16 mouse cellular contexts compared by ENCODE assay signal in genomic region chr6:139307651-139308050, GRCm38 (mm10).
A peak's percentile ranks its signal among the peaks of the same experiment; 100 is the strongest.
DNase-seq lines count a peak whose midpoint lies in the region; ATAC-seq lines count a peak whose summit lies in the region.
"Had no signal": no experiment of that assay in that cellular context is flagged by ENCODE, and none has a peak within 500 bp of the region (broad histone marks: within the 10 kb centered on the region; RNA-seq: fewer than 3 reads in every experiment).

No protein-coding gene starts in this region.

- no peak overlapping the region for H3K9ac ChIP-seq in limb, embryonic 11.5 days (ENCODE audit: low read length)
- no peak overlapping the region for H3K9ac ChIP-seq in embryonic facial prominence, embryonic 14.5 days (ENCODE audit: low read depth, low read length)
- no peak overlapping the region for H3K9ac ChIP-seq in hindbrain, embryonic 11.5 days (ENCODE audit: low read depth, low read length)
- no peak overlapping the region for H3K9ac ChIP-seq in midbrain, embryonic 14.5 days (replicated peaks; ENCODE audit: low read length)
- H3K9ac ChIP-seq: kidney, embryonic 15.5 days; limb, embryonic 13.5 days had no signal

- no peaks in the 10 kb centered on the region for H3K4me1 ChIP-seq in limb, embryonic 11.5 days (ENCODE audit: control insufficient read depth, insufficient read depth, low read length)
- H3K4me1 ChIP-seq in limb, embryonic 10.5 days: no peaks in the 10 kb centered on the region
- no peaks in the 10 kb centered on the region for H3K4me1 ChIP-seq in embryonic facial prominence, embryonic 14.5 days (ENCODE audit: control insufficient read depth, insufficient read depth, low read length)
- no peaks in the 10 kb centered on the region for H3K4me1 ChIP-seq in hindbrain, embryonic 11.5 days (replicated peaks; ENCODE audit: control insufficient read depth, insufficient read depth, low read length)
- H3K4me1 ChIP-seq in midbrain, embryonic 14.5 days (ENCODE audit: control insufficient read depth, insufficient read depth, low read length): no peaks in the 10 kb centered on the region
- H3K4me1 ChIP-seq: kidney, embryonic 15.5 days; limb, embryonic 13.5 days had no signal

- H3K4me3 ChIP-seq in limb, embryonic 11.5 days (ENCODE audit: low read depth, low read length): no peak overlapping the region
- no peak overlapping the region for H3K4me3 ChIP-seq in limb, embryonic 10.5 days
- H3K4me3 ChIP-seq in embryonic facial prominence, embryonic 14.5 days (ENCODE audit: low read depth, low read length): no peak overlapping the region
- no peak overlapping the region for H3K4me3 ChIP-seq in hindbrain, embryonic 11.5 days (ENCODE audit: low read depth, low read length)
- H3K4me3 ChIP-seq in midbrain, embryonic 14.5 days (replicated peaks; ENCODE audit: low read depth, low read length): no peak overlapping the region
- H3K4me3 ChIP-seq: erythroblast, embryonic 14.5 days; kidney, embryonic 15.5 days; limb, embryonic 13.5 days had no signal

- no peaks in the 10 kb centered on the region for H3K9me3 ChIP-seq in limb, embryonic 11.5 days (ENCODE audit: control insufficient read depth, low read length)
- H3K9me3 ChIP-seq in limb, embryonic 10.5 days (replicated peaks): no peaks in the 10 kb centered on the region
- no peaks in the 10 kb centered on the region for H3K9me3 ChIP-seq in embryonic facial prominence, embryonic 14.5 days (ENCODE audit: control insufficient read depth, low read length)
- H3K9me3 ChIP-seq in hindbrain, embryonic 11.5 days (ENCODE audit: control insufficient read depth, low read length): no peaks in the 10 kb centered on the region
- H3K9me3 ChIP-seq in midbrain, embryonic 14.5 days (ENCODE audit: control insufficient read depth, low read length): no peaks in the 10 kb centered on the region
- H3K9me3 ChIP-seq: kidney, embryonic 15.5 days; limb, embryonic 13.5 days had no signal

- H3K36me3 ChIP-seq in limb, embryonic 11.5 days (ENCODE audit: control insufficient read depth, insufficient read depth, low read length): no peaks in the 10 kb centered on the region
- H3K36me3 ChIP-seq in limb, embryonic 10.5 days: no peaks in the 10 kb centered on the region
- H3K36me3 ChIP-seq in embryonic facial prominence, embryonic 14.5 days (ENCODE audit: control insufficient read depth, insufficient read depth, low read length): no peaks in the 10 kb centered on the region
- no peaks in the 10 kb centered on the region for H3K36me3 ChIP-seq in hindbrain, embryonic 11.5 days (ENCODE audit: control insufficient read depth, insufficient read depth, low read length)
- no peaks in the 10 kb centered on the region for H3K36me3 ChIP-seq in midbrain, embryonic 14.5 days (ENCODE audit: control insufficient read depth, insufficient read depth, low read length)
- H3K36me3 ChIP-seq: kidney, embryonic 15.5 days; limb, embryonic 13.5 days had no signal

- no peak overlapping the region for H3K4me2 ChIP-seq in limb, embryonic 11.5 days (ENCODE audit: low read depth, severe bottlenecking)
- H3K4me2 ChIP-seq in embryonic facial prominence, embryonic 14.5 days (ENCODE audit: low read depth, low read length): no peak overlapping the region
- no peak overlapping the region for H3K4me2 ChIP-seq in hindbrain, embryonic 11.5 days (replicated peaks; ENCODE audit: low read depth, low read length)
- no peak overlapping the region for H3K4me2 ChIP-seq in midbrain, embryonic 14.5 days (ENCODE audit: low read length)
- H3K4me2 ChIP-seq: kidney, embryonic 15.5 days; limb, embryonic 13.5 days had no signal

- no peak overlapping the region for H3K27ac ChIP-seq in limb, embryonic 11.5 days (replicated peaks; ENCODE audit: low read depth, low read length)
- H3K27ac ChIP-seq in limb, embryonic 10.5 days: no peak overlapping the region
- no peak overlapping the region for H3K27ac ChIP-seq in embryonic facial prominence, embryonic 14.5 days (replicated peaks; ENCODE audit: low read depth, low read length)
- no peak overlapping the region for H3K27ac ChIP-seq in hindbrain, embryonic 11.5 days (ENCODE audit: low read depth, low read length)
- no peak overlapping the region for H3K27ac ChIP-seq in midbrain, embryonic 14.5 days (replicated peaks; ENCODE audit: low read depth, low read length)
- H3K27ac ChIP-seq: kidney, embryonic 15.5 days; limb, embryonic 13.5 days had no signal

- peak; percentile 56; the same call in 1 of the 2 replicates for ATAC-seq in limb, embryonic 11.5 days (ENCODE audit: insufficient number of reproducible peaks, low FRiP score, low TSS enrichment, low read depth)
- no peak; the same call in 1 of the 2 replicates for ATAC-seq in embryonic facial prominence, embryonic 14.5 days (ENCODE audit: low read depth)
- ATAC-seq in hindbrain, embryonic 11.5 days (ENCODE audit: low FRiP score): peak; percentile 81
- ATAC-seq in midbrain, embryonic 14.5 days (ENCODE audit: low FRiP score, low TSS enrichment): peak; percentile 55; the same call in 1 of the 2 replicates
- no peak for ATAC-seq in inflammation-experienced regulatory T-cells, adult 6 months

- no peaks in the 10 kb centered on the region for H3K27me3 ChIP-seq in limb, embryonic 11.5 days (ENCODE audit: control insufficient read depth, insufficient read depth, low read length)
- H3K27me3 ChIP-seq in limb, embryonic 10.5 days (ENCODE audit: low read depth, poor library complexity, severe bottlenecking): no peaks in the 10 kb centered on the region
- H3K27me3 ChIP-seq in embryonic facial prominence, embryonic 14.5 days (replicated peaks; ENCODE audit: control insufficient read depth, insufficient read depth, low read length): no peaks in the 10 kb centered on the region
- H3K27me3 ChIP-seq in hindbrain, embryonic 11.5 days (ENCODE audit: control insufficient read depth, insufficient read depth, low read length): no peaks in the 10 kb centered on the region
- no peaks in the 10 kb centered on the region for H3K27me3 ChIP-seq in midbrain, embryonic 14.5 days (ENCODE audit: control insufficient read depth, insufficient read depth, low read length)
- H3K27me3 ChIP-seq: CH12.LX; kidney, embryonic 15.5 days; limb, embryonic 13.5 days had no signal

- WGBS in limb, embryonic 11.5 days: 74% methylated on average over 5 of the region's 5 CpGs
- WGBS in limb, embryonic 10.5 days: 73% methylated on average over 5 of the region's 5 CpGs
- WGBS in embryonic facial prominence, embryonic 14.5 days: 31% methylated on average over 5 of the region's 5 CpGs
- 34% methylated on average over 5 of the region's 5 CpGs for WGBS in hindbrain, embryonic 11.5 days
- WGBS in midbrain, embryonic 14.5 days: 11% methylated on average over 5 of the region's 5 CpGs

- no peak for DNase-seq in limb, embryonic 11.5 days (ENCODE audit: low spot score)
- no peak for DNase-seq in limb, embryonic 10.5 days (ENCODE audit: low spot score)
- DNase-seq in embryonic facial prominence, embryonic 14.5 days (ENCODE audit: low spot score): peak; percentile 21
- DNase-seq in hindbrain, embryonic 11.5 days (ENCODE audit: low spot score): peak; percentile 25
- peak; percentile 11 for DNase-seq in midbrain, embryonic 14.5 days
- no peak for DNase-seq in adrenal gland, postnatal 4 days (ENCODE audit: low spot score in 2 of 2)
- DNase-seq in heart, adult 8-10 months (ENCODE audit: low spot score): no peak
- DNase-seq: gastrocnemius, postnatal 36 days; heart, postnatal 36 days; lung, adult 2 months; thymus, postnatal 36 days had no signal

Comparison
In these comparisons a context has a peak if more than half of its experiments do, and no peak if none do; other contexts are left out.
1. ATAC-seq: peak in limb, embryonic 11.5 days (single experiment), hindbrain, embryonic 11.5 days (single experiment) and midbrain, embryonic 14.5 days (single experiment); none in embryonic facial prominence, embryonic 14.5 days (single experiment) and inflammation-experienced regulatory T-cells, adult 6 months (single experiment).
2. DNase-seq: peak in embryonic facial prominence, embryonic 14.5 days (single experiment), hindbrain, embryonic 11.5 days (single experiment) and midbrain, embryonic 14.5 days (single experiment); none in limb, embryonic 11.5 days (single experiment), limb, embryonic 10.5 days (single experiment), adrenal gland, postnatal 4 days (0 of 2) and heart, adult 8-10 months (single experiment).